Mouse (Mus musculus): Measurements from ENCODE around the gene Bax. TPM values are rescaled to one million over a fixed set of nuclear protein-coding genes. Genes with fewer than 3 reads are reported as not detected.

The Bax gene
- total RNA-seq, 2 experiments from 2014 or later, result 21.5 to 29.6 TPM

GRCm38 (mm10) chr7:45457204-45458060 lies 9.3 kb downstream of the Bax start:
- ATAC-seq (replicated peaks; ENCODE audit: poor library complexity), result peak; percentile 56

GRCm38 (mm10) chr7:45456721-45457203 lies 9.9 kb downstream of the Bax start:
- ATAC-seq (replicated peaks; ENCODE audit: poor library complexity), result no peak

- ATAC-seq (replicated peaks; ENCODE audit: poor library complexity), result no peak
Observed at GRCm38 (mm10) chr7:45455932-45456696, 10.6 kb downstream of the Bax start.

- ATAC-seq (replicated peaks; ENCODE audit: poor library complexity), result no peak
Observed at GRCm38 (mm10) chr7:45454971-45455370, 11.7 kb downstream of the Bax start.

GRCm38 (mm10) chr7:45451344-45451982 lies 15.2 kb downstream of the Bax start:
- ATAC-seq (replicated peaks; ENCODE audit: poor library complexity), result peak; percentile 96

- no peak for ATAC-seq (replicated peaks; ENCODE audit: poor library complexity)
Observed at GRCm38 (mm10) chr7:45449974-45450373, 16.7 kb downstream of the Bax start.

GRCm38 (mm10) chr7:45447325-45447990 lies 19.2 kb downstream of the Bax start:
- ATAC-seq (replicated peaks; ENCODE audit: poor library complexity), result peak; percentile 79

- ATAC-seq (replicated peaks; ENCODE audit: poor library complexity), result no peak
Observed at GRCm38 (mm10) chr7:45446589-45446988, 20.1 kb downstream of the Bax start.

GRCm38 (mm10) chr7:45443526-45444420 lies 22.9 kb downstream of the Bax start:
- no peak for ATAC-seq (replicated peaks; ENCODE audit: poor library complexity)

GRCm38 (mm10) chr7:45437521-45438276 lies 29.0 kb downstream of the Bax start, which contains the start of gene Ruvbl2:
TSS of gene Ruvbl2 (minus strand) at chr7:45438096.
- ATAC-seq (replicated peaks; ENCODE audit: poor library complexity), result no peak

GRCm38 (mm10) chr7:45437046-45437445 lies 29.7 kb downstream of the Bax start:
- no peak for ATAC-seq (replicated peaks; ENCODE audit: poor library complexity)

- ATAC-seq (replicated peaks; ENCODE audit: poor library complexity), result no peak
Observed at GRCm38 (mm10) chr7:45436444-45436843, 30.3 kb downstream of the Bax start.

- no peak for ATAC-seq (replicated peaks; ENCODE audit: poor library complexity)
Observed at GRCm38 (mm10) chr7:45435038-45435437, 31.7 kb downstream of the Bax start.

GRCm38 (mm10) chr7:45434203-45435015 lies 32.3 kb downstream of the Bax start, which contains the start of gene Gys1:
TSS of gene Gys1 (plus strand) at chr7:45434844.
- peak; percentile 88 for ATAC-seq (replicated peaks; ENCODE audit: poor library complexity)

- ATAC-seq (replicated peaks; ENCODE audit: poor library complexity), result no peak
Observed at GRCm38 (mm10) chr7:45433835-45434202, 32.9 kb downstream of the Bax start.

GRCm38 (mm10) chr7:45426556-45426955 lies 40.1 kb downstream of the Bax start:
- no peak for ATAC-seq (replicated peaks; ENCODE audit: poor library complexity)

GRCm38 (mm10) chr7:45421194-45421593 lies 45.5 kb downstream of the Bax start:
- ATAC-seq (replicated peaks; ENCODE audit: poor library complexity), result no peak

- ATAC-seq (replicated peaks; ENCODE audit: poor library complexity), result no peak
Observed at GRCm38 (mm10) chr7:45420615-45420919, 46.1 kb downstream of the Bax start, which contains the start of gene Lhb. TSS of gene Lhb (plus strand) at chr7:45420820.
